Mouse (Mus musculus): ENCODE measurements around the gene Reln. TPM values are rescaled to one million over a fixed set of nuclear protein-coding genes. Genes with fewer than 3 reads are reported as not detected.

Reln gene
- total RNA-seq, 2 experiments from 2014 or later: 175 to 249 TPM

DNA sequence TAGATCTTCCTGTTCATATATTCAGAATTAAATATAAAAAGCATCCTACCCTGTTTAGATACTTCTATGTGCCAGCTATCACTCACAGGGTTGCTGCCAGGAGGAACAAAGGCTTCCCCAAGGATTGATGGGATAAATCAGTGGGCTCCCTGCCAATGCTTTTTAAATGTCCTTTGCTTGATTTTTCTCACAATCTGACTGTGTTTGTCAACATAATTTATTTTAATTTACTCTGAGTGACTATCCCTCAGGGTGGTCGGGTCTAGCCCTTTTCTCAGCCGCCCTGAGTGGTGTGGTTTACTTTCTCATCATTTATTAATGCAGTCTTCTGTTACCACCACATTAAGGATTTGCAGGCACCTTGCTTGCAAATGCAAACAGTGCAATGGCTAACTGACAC lies 205.5 kb downstream of the Reln start:
- no peak for ATAC-seq (replicated peaks; ENCODE audit: low FRiP score, poor library complexity, severe bottlenecking)

- no peak for ATAC-seq (replicated peaks; ENCODE audit: low FRiP score, poor library complexity, severe bottlenecking)
These were observed 210.1 kb downstream of the Reln start for GRCm38 (mm10) chr5:22134402-22134801.

- ATAC-seq (replicated peaks; ENCODE audit: low FRiP score, poor library complexity, severe bottlenecking): no peak
These were observed 212.6 kb downstream of the Reln start for GRCm38 (mm10) chr5:22131730-22132522.

- no peak for ATAC-seq (replicated peaks; ENCODE audit: low FRiP score, poor library complexity, severe bottlenecking)
These were observed 216.9 kb downstream of the Reln start for GRCm38 (mm10) chr5:22127583-22127982.

- no peak for ATAC-seq (replicated peaks; ENCODE audit: low FRiP score, poor library complexity, severe bottlenecking)
These were observed 225.2 kb downstream of the Reln start for GRCm38 (mm10) chr5:22119296-22119695.

- ATAC-seq (replicated peaks; ENCODE audit: low FRiP score, poor library complexity, severe bottlenecking): no peak
These were observed 226.0 kb downstream of the Reln start for GRCm38 (mm10) chr5:22118456-22118855.

GRCm38 (mm10) chr5:22116922-22117321 lies 227.6 kb downstream of the Reln start:
- ATAC-seq (replicated peaks; ENCODE audit: low FRiP score, poor library complexity, severe bottlenecking): no peak

GRCm38 (mm10) chr5:22106811-22107485 lies 237.6 kb downstream of the Reln start:
- ATAC-seq (replicated peaks; ENCODE audit: low FRiP score, poor library complexity, severe bottlenecking): no peak

DNA sequence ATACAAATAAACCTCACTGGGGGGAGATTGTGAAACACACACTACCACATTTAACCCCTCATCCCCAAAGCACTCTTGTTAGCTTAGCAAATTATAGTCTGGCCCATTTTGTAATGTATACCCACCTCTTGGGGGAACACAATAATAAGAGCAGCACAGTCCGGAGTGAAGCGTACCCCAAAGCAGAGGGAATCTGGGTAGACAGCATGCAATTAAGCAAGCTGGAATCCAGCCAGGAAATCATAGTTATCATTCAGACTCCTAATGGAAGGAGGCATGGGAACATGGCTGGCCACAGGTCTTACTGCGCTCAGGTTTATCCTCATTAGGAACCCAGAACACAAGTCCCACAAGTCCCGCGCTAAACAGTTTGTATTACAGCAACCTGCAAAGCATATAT lies 249.5 kb downstream of the Reln start:
- ATAC-seq (replicated peaks; ENCODE audit: low FRiP score, poor library complexity, severe bottlenecking): no peak

DNA sequence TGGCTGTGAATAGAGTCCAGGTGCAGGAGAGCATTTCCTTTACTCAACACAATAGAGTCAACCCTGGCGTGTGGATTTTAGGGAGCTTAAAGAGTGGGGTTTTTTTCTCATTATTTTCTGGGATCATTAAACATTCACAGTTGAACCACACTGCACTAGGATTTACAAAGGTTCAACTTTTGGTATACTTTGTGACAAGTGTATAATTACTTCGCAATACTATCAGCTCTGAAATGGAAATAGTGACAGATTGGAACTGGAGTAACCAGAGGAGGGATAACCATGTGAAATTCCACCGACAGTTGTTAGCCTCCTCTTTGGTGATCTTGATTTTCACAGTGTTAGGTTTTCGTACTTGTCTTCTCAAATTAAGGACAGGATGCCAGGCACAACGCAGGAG lies 250.5 kb downstream of the Reln start:
- no peak for ATAC-seq (replicated peaks; ENCODE audit: low FRiP score, poor library complexity, severe bottlenecking)

- no peak for ATAC-seq (replicated peaks; ENCODE audit: low FRiP score, poor library complexity, severe bottlenecking)
These were observed 251.2 kb downstream of the Reln start for GRCm38 (mm10) chr5:22093157-22093865.

- ATAC-seq (replicated peaks; ENCODE audit: low FRiP score, poor library complexity, severe bottlenecking): no peak
These were observed 264.0 kb downstream of the Reln start for GRCm38 (mm10) chr5:22080468-22080986.

DNA sequence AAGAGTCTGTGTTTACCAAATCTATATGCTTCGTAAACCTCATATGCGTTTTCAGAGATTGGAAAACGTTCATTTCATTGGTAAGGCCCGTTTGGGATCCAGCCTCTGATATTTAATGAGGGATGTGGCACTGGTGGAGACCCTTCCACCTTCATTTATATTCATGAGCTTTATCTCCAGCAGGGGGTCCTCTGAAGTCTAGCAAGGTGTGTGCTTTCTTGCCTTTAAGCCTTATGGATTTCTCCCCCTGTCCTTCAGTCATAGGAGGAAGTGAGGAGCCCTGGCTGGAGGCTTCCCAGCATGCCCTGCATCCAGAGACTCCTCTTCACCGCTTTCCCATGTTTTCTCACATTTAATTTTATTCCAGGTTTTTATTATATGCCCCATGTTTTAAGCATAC lies 269.5 kb downstream of the Reln start:
- ATAC-seq (replicated peaks; ENCODE audit: low FRiP score, poor library complexity, severe bottlenecking): no peak

DNA sequence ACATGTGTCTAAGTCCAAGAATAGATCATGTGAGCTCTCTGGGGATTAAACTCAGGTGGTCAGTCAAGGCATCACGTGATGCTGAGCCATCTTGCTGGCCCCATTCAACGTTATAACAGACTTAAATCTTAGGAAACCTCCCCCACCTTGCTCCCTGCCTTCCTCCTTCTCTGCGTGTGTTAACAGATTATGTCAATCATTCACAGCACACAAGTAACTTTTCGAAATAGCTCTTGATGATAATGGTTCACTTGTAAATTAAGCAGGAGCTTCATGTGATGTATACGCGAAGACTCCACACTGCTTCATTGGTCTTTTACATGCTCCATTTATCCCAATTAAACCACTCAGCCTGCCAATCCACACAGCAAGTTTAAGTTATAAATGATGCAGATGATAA lies 271.9 kb downstream of the Reln start:
- ATAC-seq (replicated peaks; ENCODE audit: low FRiP score, poor library complexity, severe bottlenecking): no peak

- no peak for ATAC-seq (replicated peaks; ENCODE audit: low FRiP score, poor library complexity, severe bottlenecking)
These were observed 285.3 kb downstream of the Reln start for GRCm38 (mm10) chr5:22059251-22059650.

DNA sequence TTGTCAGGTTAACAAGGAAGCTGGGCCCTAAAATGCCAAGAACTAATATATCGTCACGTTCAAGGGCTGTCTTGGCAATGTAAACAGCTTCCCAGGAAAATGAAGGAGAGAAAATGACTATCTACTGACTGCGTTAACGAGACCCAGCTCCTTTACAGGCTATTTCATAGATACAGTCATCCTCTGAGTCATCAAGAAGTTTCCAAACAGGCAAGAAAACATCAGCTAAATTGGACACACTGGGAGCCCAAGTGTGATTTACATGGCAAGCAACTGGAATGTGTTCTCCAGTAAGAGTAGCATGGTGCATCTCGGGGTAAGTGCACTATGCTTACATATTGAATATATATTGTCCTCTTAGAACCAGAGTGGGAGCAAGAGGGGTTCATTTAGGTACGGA lies 302.7 kb downstream of the Reln start:
- ATAC-seq (replicated peaks; ENCODE audit: low FRiP score, poor library complexity, severe bottlenecking): no peak

DNA sequence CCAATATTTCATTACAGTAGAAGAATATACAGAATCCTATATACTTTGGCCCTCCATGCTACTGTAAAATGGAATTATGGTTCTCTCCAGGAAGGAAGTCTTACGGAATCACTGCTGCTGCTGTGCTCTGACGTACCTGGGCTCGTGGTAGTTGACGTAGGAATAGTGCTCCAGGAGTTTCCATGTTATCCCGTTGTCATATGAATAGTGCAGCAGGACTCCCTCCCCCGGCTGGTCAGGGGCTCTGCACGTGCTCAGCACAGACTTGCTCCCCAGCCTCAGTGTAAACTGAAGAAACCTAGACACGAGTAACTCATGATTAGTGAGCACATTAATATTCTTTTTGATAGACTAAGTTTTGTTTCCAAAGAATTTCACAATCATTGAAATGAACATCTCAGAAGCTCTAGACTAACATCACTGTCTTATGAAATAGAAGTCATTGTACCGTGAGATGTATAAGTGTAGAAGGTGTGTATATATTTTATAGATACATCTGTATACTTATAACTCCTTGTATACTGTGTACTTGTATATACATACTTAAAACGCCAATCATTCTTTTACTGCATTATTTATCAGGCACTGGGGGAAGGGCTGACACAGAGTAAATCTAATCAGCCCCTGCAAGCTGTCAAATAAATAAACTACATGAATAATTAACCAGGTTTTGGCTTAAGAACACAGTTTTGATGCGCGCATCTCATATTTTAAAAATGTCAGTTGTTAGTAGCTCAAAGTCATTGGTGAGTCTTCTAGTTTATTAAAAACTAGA lies 304.9 kb downstream of the Reln start:
- ATAC-seq (replicated peaks; ENCODE audit: low FRiP score, poor library complexity, severe bottlenecking): no peak

- ATAC-seq (replicated peaks; ENCODE audit: low FRiP score, poor library complexity, severe bottlenecking): no peak
These were observed 309.3 kb downstream of the Reln start for GRCm38 (mm10) chr5:22035201-22035600.

GRCm38 (mm10) chr5:22033039-22033438 lies 311.5 kb downstream of the Reln start:
- ATAC-seq (replicated peaks; ENCODE audit: low FRiP score, poor library complexity, severe bottlenecking): no peak

- no peak for ATAC-seq (replicated peaks; ENCODE audit: low FRiP score, poor library complexity, severe bottlenecking)
These were observed 312.8 kb downstream of the Reln start for GRCm38 (mm10) chr5:22031653-22032052.
